Mouse (Mus musculus): ENCODE measurements around the gene Wdr83. TPM values are rescaled to one million over a fixed set of nuclear protein-coding genes. Genes with fewer than 3 reads are reported as not detected.
"Not testable (repeated sequence)": the region's sequence is repeated elsewhere in the genome, so short reads cannot be mapped to it uniquely, and the experiment has no call there.

The Wdr83 gene
- 63.4 TPM in 2 replicates for polyA plus RNA-seq (2016; fragmentation: Nextera tagmentation; extraction: Ambion mirVana)

GRCm38 (mm10) chr8:85081216-85081555, at the start of gene Wdr83:
Gene Wdr83 (minus strand): TSS chr8:85081306.
- H3K36me3 ChIP-seq, result peaks cover 42% of the 10 kb centered on the region
- WGBS, result 3% methylated on average over 9 of the region's 9 CpGs
- no peaks in the 10 kb centered on the region for H3K27me3 ChIP-seq (ENCODE audit: insufficient read depth, poor library complexity, severe bottlenecking)

DNA sequence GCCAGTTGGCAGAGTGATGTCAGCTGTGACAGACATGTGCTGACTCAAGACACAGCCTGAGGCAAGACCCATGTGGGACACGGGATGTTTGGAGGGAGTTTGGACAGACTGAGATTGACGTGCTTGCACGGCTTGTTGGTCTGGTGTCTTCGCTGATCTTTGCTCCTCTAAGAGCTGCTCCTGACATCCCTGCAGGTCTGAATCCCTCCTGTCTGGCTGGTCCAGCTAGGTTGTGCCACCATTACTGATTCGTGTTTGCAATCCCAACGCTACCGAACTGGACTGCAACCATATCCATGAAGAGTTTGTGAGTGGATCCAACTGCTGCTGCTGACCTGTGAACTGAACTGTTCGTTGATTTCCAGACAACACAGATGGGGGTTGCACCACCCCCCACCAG, 42.6 kb upstream of the Wdr83 start:
- no peaks in the 10 kb centered on the region for H3K27me3 ChIP-seq (ENCODE audit: insufficient read depth, poor library complexity, severe bottlenecking)

More at GRCm38 (mm10) chr8:85081216-85081555, at the start of gene Wdr83:
- Histone ChIP-seq H3K4me3 (peak within 1 kb of the TSS; percentile 98), H3K27ac (peak within 1 kb of the TSS; percentile 89), H3K4me1 (replicated peaks) (peaks cover 45% of the 10 kb centered on the region), H3K9me3 (no peaks in the 10 kb centered on the region)
- peak; percentile 53 for DNase-seq (ENCODE audit: low spot score)

GRCm38 (mm10) chr8:85122995-85123394, 41.9 kb upstream of the Wdr83 start, which contains the start of gene Zfp791:
Gene Zfp791 (minus strand): TSS chr8:85123095.
- no peaks in the 10 kb centered on the region for H3K27me3 ChIP-seq (ENCODE audit: insufficient read depth, poor library complexity, severe bottlenecking)
- H3K4me3 ChIP-seq, result no peak within 1 kb of the TSS
- H3K9me3 ChIP-seq, result no peaks in the 10 kb centered on the region
- H3K27ac ChIP-seq, result no peak within 1 kb of the TSS
- peaks cover 7% of the 10 kb centered on the region for H3K4me1 ChIP-seq (replicated peaks)
- H3K36me3 ChIP-seq, result no peaks in the 10 kb centered on the region
- WGBS, result 86% methylated on average over 3 of the region's 3 CpGs
- DNase-seq (ENCODE audit: low spot score), result no peak

More for the DNA sequence above, 42.6 kb upstream of the Wdr83 start:
- peaks cover 7% of the 10 kb centered on the region for H3K4me1 ChIP-seq (replicated peaks)
- H3K4me3 ChIP-seq, result no peak overlapping the region
- no peaks in the 10 kb centered on the region for H3K36me3 ChIP-seq
- H3K27ac ChIP-seq, result no peak overlapping the region
- H3K9me3 ChIP-seq, result no peaks in the 10 kb centered on the region
- DNase-seq (ENCODE audit: low spot score), result no peak
- WGBS, result 92% methylated on average over 8 of the region's 8 CpGs

GRCm38 (mm10) chr8:85120251-85120650, 39.1 kb upstream of the Wdr83 start:
- 81% methylated on average over 5 of the region's 5 CpGs for WGBS
- H3K27me3 ChIP-seq (ENCODE audit: insufficient read depth, poor library complexity, severe bottlenecking); H3K4me1 ChIP-seq (replicated peaks); H3K36me3 ChIP-seq; H3K27ac ChIP-seq; DNase-seq (ENCODE audit: low spot score); H3K9me3 ChIP-seq; H3K4me3 ChIP-seq: not testable (repeated sequence)

DNA sequence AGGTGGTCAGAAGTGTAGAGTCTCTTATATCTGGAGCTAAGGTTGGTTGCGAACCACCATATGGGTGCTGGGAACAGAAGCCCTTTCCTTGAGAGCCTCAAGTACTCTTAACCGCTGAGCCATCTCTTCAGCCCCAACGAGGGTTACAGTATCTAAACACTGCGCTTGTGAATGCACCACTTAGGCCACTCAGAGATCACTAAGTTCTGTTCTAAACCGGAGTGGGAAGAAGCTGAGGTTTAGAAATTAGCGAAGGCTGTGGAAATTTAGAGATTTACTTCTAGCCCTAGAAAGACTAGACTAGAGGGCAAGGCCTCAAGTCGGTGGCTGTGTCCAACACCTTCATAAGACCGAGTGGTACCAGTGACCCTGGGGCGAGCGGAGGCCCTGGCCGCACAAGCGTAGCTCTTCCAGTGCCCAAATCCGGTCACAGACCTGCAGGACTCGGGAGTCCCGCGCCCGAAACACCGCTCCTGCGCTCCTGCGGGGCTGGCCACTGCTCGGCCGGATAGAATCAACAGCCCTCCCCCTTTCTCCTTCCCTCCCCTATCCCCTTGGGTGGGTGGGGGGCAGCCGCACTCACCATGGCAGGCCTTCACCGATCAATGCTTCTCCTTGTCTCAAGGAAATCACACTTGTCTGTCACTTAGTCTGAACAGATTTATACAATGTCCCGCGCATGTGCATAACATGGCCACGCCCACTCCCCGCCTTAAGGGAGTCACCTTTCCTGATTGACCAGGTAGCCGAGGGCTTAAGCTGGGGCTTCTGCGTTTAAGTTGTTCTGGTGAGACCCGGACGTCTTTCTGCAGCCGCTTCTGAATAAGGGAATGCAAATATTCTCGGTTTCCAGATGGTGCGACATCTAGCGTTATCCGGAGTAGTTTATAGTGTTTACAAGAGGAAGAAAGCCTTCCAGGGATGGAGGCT, 38.2 kb upstream of the Wdr83 start:
- 9% methylated on average over 37 of the region's 37 CpGs for WGBS
- Histone ChIP-seq H3K27ac (peak overlapping the region; percentile 86), H3K4me3 (peak overlapping the region; percentile 64), H3K4me1 (replicated peaks) (peaks cover 7% of the 10 kb centered on the region), H3K9me3 (no peaks in the 10 kb centered on the region), H3K27me3 (ENCODE audit: insufficient read depth, poor library complexity, severe bottlenecking) (no peaks in the 10 kb centered on the region), H3K36me3 (no peaks in the 10 kb centered on the region)
- DNase-seq (ENCODE audit: low spot score), result peak; percentile 83

DNA sequence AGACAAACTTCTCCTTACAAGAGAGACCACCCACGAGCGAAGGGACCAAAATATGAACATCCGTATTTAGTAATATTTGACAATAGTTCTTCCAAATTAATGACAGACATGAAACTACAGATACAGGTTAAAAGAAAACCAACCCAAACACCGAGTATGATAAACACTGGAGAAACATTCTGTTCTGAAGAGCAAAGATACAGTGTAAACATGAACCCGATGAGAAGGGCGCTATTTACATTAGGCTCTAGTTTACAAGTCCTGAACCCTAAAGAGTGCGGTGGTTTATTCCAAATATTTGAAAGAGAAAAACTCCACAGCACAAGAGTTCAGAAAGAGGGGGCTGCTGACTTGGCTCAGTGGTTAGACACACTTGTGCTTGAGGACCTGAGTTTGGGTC, 35.9 kb upstream of the Wdr83 start:
- 92% methylated on average over 7 of the region's 7 CpGs for WGBS
- Histone ChIP-seq H3K27me3 (ENCODE audit: insufficient read depth, poor library complexity, severe bottlenecking) (no peaks in the 10 kb centered on the region), H3K36me3 (peaks cover under 1% of the 10 kb centered on the region; the same call in 1 of the 2 replicates), H3K9me3 (no peaks in the 10 kb centered on the region), H3K4me1 (replicated peaks) (peaks cover 7% of the 10 kb centered on the region), H3K4me3 (no peak overlapping the region), H3K27ac (no peak overlapping the region)
- no peak for DNase-seq (ENCODE audit: low spot score)

DNA sequence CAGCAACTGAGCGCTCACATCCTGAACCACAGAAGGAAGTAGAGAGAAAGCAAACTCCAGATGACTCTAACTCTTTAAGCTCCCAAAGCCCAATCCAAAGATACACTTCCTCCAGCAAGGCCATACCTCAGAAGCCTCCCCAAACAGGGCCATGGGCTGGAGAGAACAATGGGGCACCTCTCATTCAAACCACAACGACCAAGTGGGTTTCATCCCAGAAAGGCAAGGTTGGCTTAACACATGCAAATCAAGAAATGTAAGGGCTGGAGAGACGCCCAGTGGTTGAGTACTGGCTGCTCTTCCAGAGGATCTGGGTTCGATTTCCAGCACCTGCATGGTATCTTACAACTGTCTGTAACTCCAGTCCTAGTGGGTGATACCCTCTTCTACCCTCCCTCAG, 34.4 kb upstream of the Wdr83 start:
- DNase-seq (ENCODE audit: low spot score), result no peak
- WGBS, result 74% methylated on average over 4 of the region's 4 CpGs
- no peak overlapping the region for H3K4me3 ChIP-seq
- H3K36me3 ChIP-seq, result peaks cover 11% of the 10 kb centered on the region
- H3K27ac ChIP-seq, result no peak overlapping the region
- peaks cover 7% of the 10 kb centered on the region for H3K4me1 ChIP-seq (replicated peaks)
- no peaks in the 10 kb centered on the region for H3K27me3 ChIP-seq (ENCODE audit: insufficient read depth, poor library complexity, severe bottlenecking)
- no peaks in the 10 kb centered on the region; the same call in 1 of the 2 replicates for H3K9me3 ChIP-seq

- Histone ChIP-seq H3K36me3 (peaks cover 25% of the 10 kb centered on the region), H3K4me3 (no peak overlapping the region), H3K4me1 (replicated peaks) (no peaks in the 10 kb centered on the region), H3K9me3 (peaks cover 5% of the 10 kb centered on the region; the same call in 1 of the 2 replicates), H3K27me3 (ENCODE audit: insufficient read depth, poor library complexity, severe bottlenecking) (no peaks in the 10 kb centered on the region), H3K27ac (no peak overlapping the region)
- WGBS, result 97% methylated on average over 10 of the region's 10 CpGs
- no peak for DNase-seq (ENCODE audit: low spot score)
Measured at GRCm38 (mm10) chr8:85113241-85113640, 32.1 kb upstream of the Wdr83 start.

- Histone ChIP-seq H3K27me3 (ENCODE audit: insufficient read depth, poor library complexity, severe bottlenecking) (no peaks in the 10 kb centered on the region), H3K27ac (no peak overlapping the region), H3K4me3 (no peak overlapping the region), H3K9me3 (0 out of 2 replicates have a peak, but pooled peaks cover 5% of the 10 kb centered on the region), H3K4me1 (replicated peaks) (no peaks in the 10 kb centered on the region), H3K36me3 (peaks cover 42% of the 10 kb centered on the region)
- DNase-seq (ENCODE audit: low spot score), result no peak
- WGBS, result 84% methylated on average over 4 of the region's 4 CpGs
Measured at GRCm38 (mm10) chr8:85100076-85100665, 19.1 kb upstream of the Wdr83 start.

DNA sequence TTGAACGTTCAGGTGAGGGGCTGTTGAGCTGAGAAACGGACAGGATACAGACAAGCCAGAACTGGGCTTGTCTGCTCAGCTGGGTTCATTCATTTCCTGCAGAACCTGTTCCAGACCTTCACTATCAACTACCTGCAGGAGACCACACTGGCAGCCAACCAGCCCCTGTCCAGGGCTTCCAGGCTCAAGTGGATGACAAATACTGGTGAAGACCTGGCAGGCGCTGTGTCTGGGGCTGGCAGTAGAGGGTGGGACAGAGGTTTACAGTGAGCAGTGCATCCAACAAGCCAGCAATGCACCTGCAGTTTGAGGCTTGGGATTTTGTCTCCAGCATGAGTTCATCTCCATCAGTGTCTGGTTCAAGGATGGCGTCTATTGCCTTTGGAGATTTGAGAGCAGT, 15.7 kb upstream of the Wdr83 start:
- Histone ChIP-seq H3K36me3 (peaks cover 69% of the 10 kb centered on the region), H3K9me3 (0 out of 2 replicates have a peak, but pooled peaks cover 4% of the 10 kb centered on the region), H3K27ac (no peak overlapping the region), H3K4me3 (no peak overlapping the region), H3K27me3 (ENCODE audit: insufficient read depth, poor library complexity, severe bottlenecking) (no peaks in the 10 kb centered on the region), H3K4me1 (replicated peaks) (no peaks in the 10 kb centered on the region)
- DNase-seq (ENCODE audit: low spot score), result no peak
- 92% methylated on average over 4 of the region's 4 CpGs for WGBS

GRCm38 (mm10) chr8:85096196-85096595, 15.1 kb upstream of the Wdr83 start:
- H3K27ac ChIP-seq, result no peak overlapping the region
- DNase-seq (ENCODE audit: low spot score), result no peak
- 94% methylated on average over 16 of the region's 16 CpGs for WGBS
- H3K36me3 ChIP-seq, result peaks cover 73% of the 10 kb centered on the region
- H3K4me3 ChIP-seq, result no peak overlapping the region
- H3K4me1 ChIP-seq (replicated peaks), result peaks cover 2% of the 10 kb centered on the region; the same call in 1 of the 2 replicates
- no peaks in the 10 kb centered on the region for H3K9me3 ChIP-seq
- H3K27me3 ChIP-seq (ENCODE audit: insufficient read depth, poor library complexity, severe bottlenecking), result no peaks in the 10 kb centered on the region

GRCm38 (mm10) chr8:85095566-85095965, 14.5 kb upstream of the Wdr83 start:
- no peak overlapping the region for H3K4me3 ChIP-seq
- H3K9me3 ChIP-seq, result no peaks in the 10 kb centered on the region
- H3K36me3 ChIP-seq, result peaks cover 78% of the 10 kb centered on the region
- 94% methylated on average over 7 of the region's 7 CpGs for WGBS
- no peaks in the 10 kb centered on the region for H3K27me3 ChIP-seq (ENCODE audit: insufficient read depth, poor library complexity, severe bottlenecking)
- no peak for DNase-seq (ENCODE audit: low spot score)
- H3K27ac ChIP-seq, result no peak overlapping the region
- peaks cover 2% of the 10 kb centered on the region; the same call in 1 of the 2 replicates for H3K4me1 ChIP-seq (replicated peaks)

DNA sequence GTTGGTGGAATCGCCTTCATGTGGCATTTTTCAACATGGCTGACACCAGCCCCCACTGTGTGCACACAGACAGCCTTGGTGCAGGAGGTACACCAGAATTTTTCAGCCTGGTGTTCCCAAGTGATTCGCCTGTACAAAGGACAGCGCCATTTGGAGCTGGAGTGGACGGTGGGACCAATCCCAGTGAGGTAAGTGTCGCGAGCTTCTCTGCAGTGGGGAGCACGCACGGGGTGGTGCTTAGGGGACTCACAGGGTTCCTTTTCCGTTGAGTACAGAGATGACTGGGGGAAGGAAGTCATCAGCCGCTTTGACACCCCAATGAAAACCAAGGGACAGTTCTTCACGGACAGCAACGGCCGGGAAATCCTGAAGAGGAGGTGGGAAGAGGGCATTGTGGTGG, 13.9 kb upstream of the Wdr83 start:
- H3K9me3 ChIP-seq, result no peaks in the 10 kb centered on the region
- whole genome bisulfite sequencing, result 91% methylated on average over 13 of the region's 13 CpGs
- peaks cover 2% of the 10 kb centered on the region; the same call in 1 of the 2 replicates for H3K4me1 ChIP-seq (replicated peaks)
- DNase-seq (ENCODE audit: low spot score), result no peak
- H3K36me3 ChIP-seq, result peaks cover 78% of the 10 kb centered on the region
- no peak overlapping the region for H3K4me3 ChIP-seq
- H3K27me3 ChIP-seq (ENCODE audit: insufficient read depth, poor library complexity, severe bottlenecking), result no peaks in the 10 kb centered on the region
- no peak overlapping the region for H3K27ac ChIP-seq
